Mouse (Mus musculus) heart, embryonic 14.5 days (tissue): ENCODE measurements around the gene Cox6a1. TPM values are rescaled to one million over a fixed set of nuclear protein-coding genes. Genes with fewer than 3 reads are reported as not detected.

ENCODE experiments used
- ATAC-seq: fragments of 200-750 bp; cut with Nextera tagmentation; 2 replicates; pipeline ENCODE4 v1.8.0; 2017; ENCODE audit warnings: low read depth, moderate TSS enrichment; ENCODE audit not compliant: insufficient number of reproducible peaks, insufficient read depth, low FRiP score
- H3K27ac ChIP-seq, 2 experiments: fragments of 200-500 bp in 1 of 2; fragments of 300-500 bp in 1 of 2; sonication (generic) in 1 of 2; replicated peaks in 1 of 2; 2 replicates each; pipeline ENCODE4 v1.5.1; 2012 to 2014; ENCODE audit warnings: low read depth in 2 of 2, low read length in 2 of 2, control low read depth in 1 of 2, mild to moderate bottlenecking in 1 of 2, mixed read lengths in 1 of 2; ENCODE audit not compliant: control insufficient read depth in 1 of 2, insufficient read depth in 1 of 2
- H3K27me3 ChIP-seq: fragments of 300-500 bp; sonication (generic); 2 replicates; pipeline ENCODE4 v1.6.1; 2014; ENCODE audit warnings: mild to moderate bottlenecking, low read length, control low read depth; ENCODE audit not compliant: control insufficient read depth, insufficient read depth
- H3K36me3 ChIP-seq: fragments of 300-500 bp; sonication (generic); 2 replicates; pipeline ENCODE4 v1.6.1; 2014; ENCODE audit warnings: mild to moderate bottlenecking, control low read depth, low read length, mixed read lengths; ENCODE audit not compliant: control insufficient read depth, insufficient read depth
- H3K4me1 ChIP-seq, 2 experiments: fragments of 200-500 bp in 1 of 2; fragments of 300-500 bp in 1 of 2; sonication (generic) in 1 of 2; 2 replicates each; pipeline ENCODE4 v1.6.1; 2012 to 2014; ENCODE audit warnings: low read length in 2 of 2, control low read depth in 1 of 2, mixed read lengths in 1 of 2; ENCODE audit not compliant: control insufficient read depth in 2 of 2, insufficient read depth in 2 of 2
- H3K4me2 ChIP-seq: fragments of 300-500 bp; sonication (generic); 2 replicates; pipeline ENCODE4 v1.6.1; 2014; ENCODE audit warnings: mild to moderate bottlenecking, low read length
- H3K4me3 ChIP-seq, 2 experiments: fragments of 200-500 bp in 1 of 2; fragments of 300-500 bp in 1 of 2; sonication (generic) in 1 of 2; 2 replicates each; pipeline ENCODE4 v1.5.1; 2012 to 2014; ENCODE audit warnings: low read length in 2 of 2, mild to moderate bottlenecking in 2 of 2, control low read depth in 1 of 2, low read depth in 1 of 2, moderate library complexity in 1 of 2; ENCODE audit not compliant: control insufficient read depth in 1 of 2, insufficient read depth in 1 of 2
- H3K9ac ChIP-seq: fragments of 300-500 bp; sonication (generic); 2 replicates; pipeline ENCODE4 v1.6.1; 2014; ENCODE audit warnings: mild to moderate bottlenecking, low read length
- H3K9me3 ChIP-seq: fragments of 300-500 bp; sonication (generic); 2 replicates; pipeline ENCODE4 v1.6.1; 2016; ENCODE audit warnings: low read length, control low read depth; ENCODE audit not compliant: control insufficient read depth
- WGBS: fragments of 180-500 bp; shearing (Covaris S2); extraction: QIAGEN DNeasy Blood & Tissue Kit; methylation state at CpG from one replicate; pipeline ENCODE4 v1.1.7; 2014; 5-methylcytosine and 5-hydroxymethylcytosine counted together
- polyA plus RNA-seq: library from polyadenylated mRNA; unstranded; fragments of >200 nt; fragmentation: Nextera tagmentation; extraction: Ambion mirVana; gene quantifications from 2 replicates; pipeline ENCODE4 v1.2.1, GENCODE M21; 2014

The Cox6a1 gene
- polyA plus RNA-seq, 1 experiment from 2014 or later, result 1,706 TPM

GRCm38 (mm10) chr5:115326875-115327609 is 21.7 kb downstream of the Cox6a1 start, which contains the start of gene Srsf9:
Srsf9 (plus strand) TSS chr5:115327177.
- ATAC-seq, result peak; percentile 93
- Histone ChIP-seq H3K9me3 (no peaks in the 10 kb centered on the region), H3K4me3 (peak within 1 kb of the TSS; percentile 85 to 98), H3K4me2 (peak within 1 kb of the TSS; percentile 86), H3K27ac (peak within 1 kb of the TSS; percentile 85 to 89), H3K36me3 (peaks cover 24% of the 10 kb centered on the region), H3K4me1 (peaks cover 8 to 19% of the 10 kb centered on the region in 2 experiments), H3K9ac (peak within 1 kb of the TSS; percentile 92), H3K27me3 (no peaks in the 10 kb centered on the region)
- WGBS, result under 1% methylated on average over 87 of the region's 97 CpGs

GRCm38 (mm10) chr5:115326256-115326831 is 22.4 kb downstream of the Cox6a1 start:
- H3K4me2 ChIP-seq, result peak overlapping the region; percentile 86
- H3K27ac ChIP-seq, result peak overlapping the region; percentile 85 to 89
- H3K27me3 ChIP-seq, result no peaks in the 10 kb centered on the region
- no peaks in the 10 kb centered on the region for H3K9me3 ChIP-seq
- H3K4me3 ChIP-seq, result peak overlapping the region; percentile 85 to 98
- peak overlapping the region; percentile 92 for H3K9ac ChIP-seq
- WGBS, result 10% methylated on average over 11 of the region's 11 CpGs
- peaks cover 8 to 19% of the 10 kb centered on the region in 2 experiments for H3K4me1 ChIP-seq
- H3K36me3 ChIP-seq, result peaks cover 17% of the 10 kb centered on the region
- ATAC-seq, result peak; percentile 37; the same call in 1 of the 2 replicates

GRCm38 (mm10) chr5:115319004-115319940 is 29.5 kb downstream of the Cox6a1 start:
- WGBS, result under 1% methylated on average over 22 of the region's 22 CpGs
- no peaks in the 10 kb centered on the region for H3K9me3 ChIP-seq
- ATAC-seq, result peak; percentile 73

GRCm38 (mm10) chr5:115317645-115318328 is 31.0 kb downstream of the Cox6a1 start:
- H3K36me3 ChIP-seq, result no peaks in the 10 kb centered on the region
- H3K9ac ChIP-seq, result no peak overlapping the region
- H3K4me3 ChIP-seq, result no peak overlapping the region
- H3K27me3 ChIP-seq, result no peaks in the 10 kb centered on the region
- H3K9me3 ChIP-seq, result no peaks in the 10 kb centered on the region
- 13% methylated on average over 10 of the region's 10 CpGs for whole genome bisulfite sequencing
- H3K4me1 ChIP-seq, result peaks cover 32 to 34% of the 10 kb centered on the region in 2 experiments
- peak overlapping the region; percentile 47 to 56; a peak in 3 of 4 replicates for H3K27ac ChIP-seq
- peak; percentile 53; the same call in 1 of the 2 replicates for ATAC-seq
- peak overlapping the region; percentile 40 for H3K4me2 ChIP-seq

More at GRCm38 (mm10) chr5:115319004-115319940, 29.5 kb downstream of the Cox6a1 start:
- H3K27ac ChIP-seq, result peak overlapping the region; percentile 59 to 69
- no peaks in the 10 kb centered on the region for H3K36me3 ChIP-seq
- peaks cover 22 to 23% of the 10 kb centered on the region in 2 experiments for H3K4me1 ChIP-seq
- H3K9ac ChIP-seq, result peak overlapping the region; percentile 70
- no peaks in the 10 kb centered on the region for H3K27me3 ChIP-seq
- peak overlapping the region; percentile 43 to 45 for H3K4me3 ChIP-seq
- peak overlapping the region; percentile 88 for H3K4me2 ChIP-seq

- Histone ChIP-seq H3K4me1 (peaks cover 35 to 39% of the 10 kb centered on the region in 2 experiments), H3K4me3 (no peak overlapping the region), H3K27ac (peak overlapping the region; percentile 47 to 56; a peak in 3 of 4 replicates), H3K36me3 (no peaks in the 10 kb centered on the region), H3K9ac (peak overlapping the region; percentile 26; the same call in 1 of the 2 replicates), H3K4me2 (peak overlapping the region; percentile 40), H3K9me3 (no peaks in the 10 kb centered on the region), H3K27me3 (no peaks in the 10 kb centered on the region)
- 14% methylated on average over 14 of the region's 14 CpGs for WGBS
- no peak for ATAC-seq
Measured at GRCm38 (mm10) chr5:115316968-115317644, 31.7 kb downstream of the Cox6a1 start.

- Histone ChIP-seq H3K27me3 (no peaks in the 10 kb centered on the region), H3K9ac (no peak overlapping the region), H3K27ac (0 out of 4 replicates have a peak overlapping the region, but pooled peaks of 1 of the 2 experiments have one; percentile 41), H3K4me1 (peaks cover 28 to 35% of the 10 kb centered on the region in 2 experiments), H3K4me2 (no peak overlapping the region), H3K36me3 (no peaks in the 10 kb centered on the region), H3K9me3 (no peaks in the 10 kb centered on the region), H3K4me3 (no peak overlapping the region)
- no peak for ATAC-seq
- WGBS, result 45% methylated on average over 5 of the region's 5 CpGs
Measured at GRCm38 (mm10) chr5:115313668-115313943, 35.2 kb downstream of the Cox6a1 start.
